Mouse (Mus musculus): ENCODE measurements at regions not wholly inside any gene's neighbourhood (a gene's known extent, or its start where the extent isn't known, plus 50 kb on each side); places are given as distances from the start of the nearest gene placed in this dataset.

- DNase-seq = peak; percentile 70
Observed at GRCm38 (mm10) chr6:36004701-36005100, 383.2 kb upstream of the Chrm2 start.

DNA sequence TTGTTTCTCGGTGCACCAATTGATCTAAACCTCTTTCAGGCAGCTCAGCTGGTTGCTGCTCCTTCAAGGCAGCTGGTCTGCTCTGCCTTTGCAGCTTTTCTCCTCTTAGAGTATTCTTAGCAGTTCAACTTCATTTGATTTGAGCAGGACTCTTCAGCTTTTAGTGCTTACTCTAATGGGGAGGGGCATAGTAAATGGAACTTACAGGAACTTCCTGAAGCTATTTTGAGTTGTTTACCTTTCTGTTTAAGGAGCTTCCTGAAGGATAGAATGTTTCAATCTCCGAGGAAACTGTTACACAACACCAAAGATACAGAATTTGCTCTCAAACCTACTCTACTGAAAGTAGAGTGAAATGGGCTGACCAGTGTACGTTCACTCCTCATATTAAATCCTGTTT, 385.8 kb upstream of the Chrm2 start:
- DNase-seq = no peak

GRCm38 (mm10) chr6:35988891-35989290, 399.0 kb upstream of the Chrm2 start:
- no peak for DNase-seq

DNA sequence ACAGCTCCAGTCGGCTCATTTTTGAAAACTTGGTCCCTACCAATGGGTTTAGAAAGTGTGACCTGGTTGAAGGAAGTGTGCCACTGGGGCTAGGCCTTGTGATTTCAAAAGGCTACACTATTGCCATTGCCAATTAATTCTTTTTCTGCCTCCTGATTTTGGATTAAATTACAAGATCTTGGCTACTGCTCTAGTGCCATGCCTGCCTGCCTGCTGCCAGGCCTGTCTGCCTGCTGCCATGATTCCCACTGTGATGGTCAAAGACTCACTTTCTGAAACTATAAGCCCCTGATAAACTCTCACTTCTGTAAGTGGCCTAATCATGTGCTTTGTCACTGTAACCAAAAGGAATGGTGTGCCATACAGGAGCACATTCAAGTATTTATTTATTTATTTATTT, 400.4 kb upstream of the Mtpn start:
- DNase-seq = no peak

GRCm38 (mm10) chr6:35924189-35924588, 384.5 kb upstream of the Mtpn start:
- DNase-seq = no peak

GRCm38 (mm10) chr6:35897990-35898389, 358.3 kb upstream of the Mtpn start:
- peak; percentile 3 for DNase-seq

DNA sequence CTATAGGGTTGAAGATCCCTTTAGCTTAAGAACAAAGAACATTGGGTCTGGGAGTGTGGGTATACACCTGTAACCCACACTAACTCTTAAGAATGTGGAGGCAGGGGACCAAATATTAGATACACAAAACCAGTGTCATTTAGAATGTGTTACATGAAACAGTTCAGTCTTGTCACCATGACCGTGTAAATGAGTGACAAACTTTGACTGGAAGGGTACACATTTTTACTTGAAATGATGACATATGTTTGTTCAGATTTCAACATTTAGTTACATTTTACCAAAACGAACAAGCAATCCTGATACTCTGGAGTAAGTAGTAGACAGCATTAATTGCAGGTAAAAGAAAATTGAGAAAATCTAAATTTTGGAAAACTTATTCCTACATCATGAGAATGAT, 356.0 kb upstream of the Mtpn start:
- no peak for DNase-seq

DNA sequence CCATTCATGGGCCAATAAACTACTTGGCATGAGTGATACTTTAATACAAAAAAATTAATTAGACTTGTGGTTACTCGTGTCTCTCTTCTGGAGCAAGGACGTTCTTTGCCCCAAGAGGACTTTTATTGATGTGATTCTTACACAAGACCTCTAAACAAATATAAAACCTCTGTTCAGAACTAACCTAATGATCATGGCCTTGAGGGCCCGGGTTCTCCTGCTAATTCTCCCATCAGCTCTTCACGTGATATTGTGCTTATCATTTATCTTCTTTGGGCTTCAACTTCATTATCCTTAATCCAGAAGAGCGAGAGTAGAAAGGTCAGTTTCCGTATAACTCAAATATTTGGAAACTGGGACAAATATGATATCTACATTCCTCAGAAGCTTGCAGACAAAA, 335.0 kb upstream of the Mtpn start:
- no peak for DNase-seq

DNA sequence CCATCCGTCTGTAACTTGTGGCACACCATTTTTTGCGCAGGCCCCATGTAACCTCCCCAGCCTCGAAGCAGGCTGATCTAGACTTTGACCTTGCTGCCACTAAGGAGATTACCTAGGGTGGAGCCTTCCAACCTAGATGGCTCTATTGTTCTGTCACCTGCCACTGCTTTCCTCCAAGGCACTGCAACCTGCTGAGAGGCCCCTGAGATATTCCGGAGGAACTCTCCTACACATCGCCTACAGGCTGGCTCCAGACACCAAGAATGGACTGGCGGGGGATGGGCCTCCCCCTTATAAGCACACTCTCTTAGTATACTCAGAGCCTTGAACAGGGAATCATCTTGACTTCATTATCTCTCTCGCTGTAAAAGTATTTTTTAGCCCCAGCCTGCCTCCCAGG, 331.7 kb upstream of the Mtpn start:
- DNase-seq = no peak

GRCm38 (mm10) chr6:35864218-35864617, 324.5 kb upstream of the Mtpn start:
- no peak for DNase-seq

DNA sequence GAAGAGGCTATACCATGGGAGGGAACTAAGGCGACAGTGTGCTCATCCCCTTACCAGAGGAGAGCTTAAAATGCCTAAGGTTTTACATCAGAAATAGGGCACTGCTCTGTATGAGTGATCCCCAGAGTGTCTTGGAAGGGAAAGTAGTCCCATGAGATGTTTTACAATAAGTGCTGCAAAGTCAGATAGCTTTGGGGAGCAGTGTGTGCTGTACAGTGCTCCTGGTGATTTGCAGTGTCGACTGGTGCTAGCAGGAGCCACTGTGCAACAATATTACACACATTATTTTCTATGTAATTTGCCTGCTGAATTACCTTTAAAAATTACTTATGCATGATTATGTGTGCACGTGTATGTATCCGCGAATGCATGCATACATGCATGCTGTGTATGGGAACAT, 314.3 kb upstream of the Mtpn start:
- no peak for DNase-seq

- DNase-seq = no peak
Observed at GRCm38 (mm10) chr6:35816657-35817056, 277.0 kb upstream of the Mtpn start.

DNA sequence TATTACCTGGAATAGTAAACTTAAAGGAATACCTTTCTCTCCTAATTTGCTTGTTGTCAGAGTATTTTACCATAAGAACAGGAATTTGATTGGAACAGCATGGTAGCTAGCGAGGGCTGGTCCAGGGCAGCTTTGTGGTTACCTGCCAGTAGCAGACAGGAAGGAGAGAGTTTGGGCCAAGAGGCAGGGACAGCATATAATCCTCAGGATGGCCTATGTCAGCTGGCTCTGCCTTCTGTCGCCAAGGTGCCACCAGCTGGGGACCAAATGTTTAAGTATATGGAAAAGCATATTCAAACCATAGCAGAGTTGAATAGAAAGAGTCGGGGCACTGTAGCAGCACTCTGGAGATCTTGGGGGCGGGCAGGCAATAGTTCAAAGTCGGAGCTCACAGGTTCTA, 274.8 kb upstream of the Mtpn start:
- no peak for DNase-seq

GRCm38 (mm10) chr6:35805738-35806137, 266.1 kb upstream of the Mtpn start:
- DNase-seq = no peak

- peak; percentile 32 for DNase-seq
Observed at GRCm38 (mm10) chr6:35804041-35804440, 264.4 kb upstream of the Mtpn start.

- DNase-seq = no peak
Observed at GRCm38 (mm10) chr6:35779706-35780105, 240.0 kb upstream of the Mtpn start.

- DNase-seq = no peak
Observed at GRCm38 (mm10) chr6:35770907-35771306, 231.2 kb upstream of the Mtpn start.

DNA sequence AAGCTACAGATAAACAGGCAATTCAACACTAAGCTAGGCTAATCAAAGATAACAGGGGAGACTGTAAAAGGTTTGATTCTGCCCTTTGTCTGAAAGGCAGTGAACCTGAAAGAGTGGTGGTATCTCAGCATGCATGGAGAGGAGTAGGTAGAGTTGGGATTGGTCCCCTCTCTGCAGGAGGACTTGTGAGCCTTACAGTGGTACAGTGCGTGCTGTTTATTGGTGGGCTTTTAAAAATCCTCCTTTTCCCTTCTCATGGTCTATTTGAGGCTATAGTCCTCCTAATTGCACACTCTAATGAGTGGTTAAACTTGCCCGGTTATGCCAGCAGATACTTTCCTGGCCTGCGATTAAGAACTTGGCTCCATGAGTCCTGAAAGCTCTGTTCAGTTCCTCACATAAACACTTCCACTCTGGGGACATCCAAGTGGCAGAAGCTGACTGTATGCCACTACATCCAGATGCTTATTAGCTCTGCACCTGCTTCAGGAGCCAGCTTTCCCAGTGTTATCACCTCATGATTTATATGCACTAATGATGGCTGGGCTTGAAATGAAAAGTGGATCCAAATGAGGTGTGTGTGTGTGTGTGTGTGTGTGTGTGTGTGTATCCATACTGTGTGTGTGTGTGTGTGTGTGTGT, 220.0 kb upstream of the Mtpn start:
- no peak for DNase-seq

DNA sequence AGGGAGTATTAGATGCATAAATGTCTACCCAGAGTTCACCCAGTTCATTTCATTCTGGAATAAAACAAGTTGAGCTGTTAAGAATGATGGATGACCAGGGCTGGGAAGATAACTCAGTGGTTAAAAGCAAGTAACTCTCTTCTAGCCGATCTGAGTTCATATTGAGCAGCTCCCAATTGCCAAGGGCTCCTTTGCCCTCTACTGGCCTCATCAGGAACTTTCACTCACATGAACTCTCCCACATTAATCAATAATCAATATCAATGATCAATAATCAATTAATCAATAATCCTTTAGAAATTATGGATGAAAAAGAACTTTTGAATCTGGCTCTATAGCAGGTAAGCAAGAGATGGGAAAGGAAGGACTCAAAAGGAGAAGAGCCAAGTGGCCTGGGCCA, 206.3 kb upstream of the Mtpn start:
- DNase-seq = no peak

- no peak for DNase-seq
Observed at GRCm38 (mm10) chr6:35705587-35705986, 165.9 kb upstream of the Mtpn start.

- no peak for DNase-seq
Observed at GRCm38 (mm10) chr6:35667062-35667461, 127.4 kb upstream of the Mtpn start.

GRCm38 (mm10) chr6:35651401-35651800, 111.7 kb upstream of the Mtpn start:
- DNase-seq = no peak

GRCm38 (mm10) chr6:35645210-35645609, 105.5 kb upstream of the Mtpn start:
- no peak for DNase-seq

GRCm38 (mm10) chr6:35640672-35641071, 101.0 kb upstream of the Mtpn start:
- no peak for DNase-seq

DNA sequence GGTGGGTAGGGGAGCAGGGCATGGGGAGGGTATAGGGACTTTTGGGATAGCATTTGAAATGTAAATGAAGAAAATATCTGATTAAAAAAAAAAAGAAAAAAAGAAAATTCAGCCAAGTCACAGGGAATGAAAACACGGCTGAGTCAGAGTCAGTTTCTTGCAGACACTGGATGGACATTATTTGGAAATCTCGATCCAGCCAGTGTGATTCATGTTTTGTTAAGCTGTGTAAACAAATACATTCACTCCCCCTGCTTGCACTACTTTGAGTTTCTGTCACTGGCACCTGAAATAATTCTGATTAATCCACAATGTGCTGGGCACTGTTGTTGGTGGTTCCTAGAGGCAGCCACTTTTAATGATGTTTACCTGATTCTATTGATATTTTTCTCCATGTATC, 68.6 kb upstream of the Mtpn start:
- DNase-seq = no peak

DNA sequence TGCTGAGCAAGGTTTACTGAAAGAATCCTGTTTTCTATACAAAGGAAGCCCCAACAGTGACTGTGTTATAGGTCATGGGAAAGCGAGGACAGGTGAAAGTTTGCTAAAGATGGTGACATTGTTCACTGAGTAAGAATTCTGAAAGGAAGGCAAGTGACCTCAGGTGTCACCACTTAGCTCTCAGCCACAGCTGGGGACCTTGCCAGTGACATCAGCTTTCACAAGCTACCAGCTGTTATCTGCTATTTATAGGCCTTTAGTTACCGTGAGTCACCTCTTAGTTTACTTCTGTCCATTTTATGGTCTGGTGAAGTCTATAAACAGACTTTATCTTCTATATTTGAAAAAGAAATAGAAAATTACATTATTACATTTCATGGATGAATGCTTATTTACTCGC, 65.4 kb upstream of the Mtpn start:
- no peak for DNase-seq
